Mouse (Mus musculus) spleen, postnatal 14 days (tissue): ENCODE measurements around the gene Itsn1.
A peak's percentile ranks its signal among the peaks of the same experiment; 100 is the strongest.

Experiments used
- DNase-seq, 2 experiments: peaks; one replicate each; pipeline ENCODE4 v3.0.0; 2021 to 2022; ENCODE audit warnings: low spot score in 2 of 2

Itsn1 gene

GRCm38 (mm10) chr16:91846089-91846741, 117.1 kb downstream of the Itsn1 start:
- DNase-seq = no peak

GRCm38 (mm10) chr16:91847525-91848225, 118.6 kb downstream of the Itsn1 start:
- DNase-seq = no peak

GRCm38 (mm10) chr16:91848505-91848904, 119.4 kb downstream of the Itsn1 start:
- no peak for DNase-seq

- no peak for DNase-seq
Measured at GRCm38 (mm10) chr16:91848906-91849603, 120.0 kb downstream of the Itsn1 start.

GRCm38 (mm10) chr16:91850175-91850574, 121.1 kb downstream of the Itsn1 start:
- no peak for DNase-seq

- no peak for DNase-seq
Measured at GRCm38 (mm10) chr16:91851456-91852231, 122.6 kb downstream of the Itsn1 start.

GRCm38 (mm10) chr16:91852753-91853152, 123.7 kb downstream of the Itsn1 start:
- DNase-seq = no peak

- DNase-seq = no peak
Measured at GRCm38 (mm10) chr16:91853223-91853622, 124.1 kb downstream of the Itsn1 start.

- no peak for DNase-seq
Measured at GRCm38 (mm10) chr16:91858695-91859094, 129.6 kb downstream of the Itsn1 start.

GRCm38 (mm10) chr16:91859203-91859602, 130.1 kb downstream of the Itsn1 start:
- no peak for DNase-seq

GRCm38 (mm10) chr16:91859958-91860357, 130.9 kb downstream of the Itsn1 start:
- DNase-seq = no peak

- DNase-seq = no peak
Measured at GRCm38 (mm10) chr16:91860471-91861125, 131.5 kb downstream of the Itsn1 start.

- DNase-seq = no peak
Measured at GRCm38 (mm10) chr16:91861784-91862371, 132.8 kb downstream of the Itsn1 start.

GRCm38 (mm10) chr16:91862836-91863235, 133.8 kb downstream of the Itsn1 start:
- DNase-seq = no peak

- DNase-seq = peak; percentile 27 to 29
Measured at GRCm38 (mm10) chr16:91864646-91865332, 135.7 kb downstream of the Itsn1 start.

- DNase-seq = no peak
Measured at GRCm38 (mm10) chr16:91865570-91866257, 136.6 kb downstream of the Itsn1 start.

GRCm38 (mm10) chr16:91866258-91866634, 137.2 kb downstream of the Itsn1 start:
- no peak for DNase-seq

GRCm38 (mm10) chr16:91867672-91868071, 138.6 kb downstream of the Itsn1 start:
- no peak for DNase-seq

GRCm38 (mm10) chr16:91868943-91869911, 140.1 kb downstream of the Itsn1 start:
- peak; percentile 32 to 39 for DNase-seq
